Mouse (Mus musculus): ENCODE data around the gene Sit1. TPM values are rescaled to one million over a fixed set of nuclear protein-coding genes. Genes with fewer than 3 reads are reported as not detected.

The Sit1 gene
- total RNA-seq (2017): not detected in 2 replicates

GRCm38 (mm10) chr4:43483535-43484091 is at the start of gene Sit1:
Sit1 (minus strand) TSS chr4:43483734.
- no peak for ATAC-seq (replicated peaks in 1 of 2; ENCODE audit: insufficient read depth in 1 of 2, low FRiP score in 2 of 2, low TSS enrichment in 1 of 2, low read depth in 1 of 2, poor library complexity in 2 of 2, severe bottlenecking in 2 of 2)

DNA sequence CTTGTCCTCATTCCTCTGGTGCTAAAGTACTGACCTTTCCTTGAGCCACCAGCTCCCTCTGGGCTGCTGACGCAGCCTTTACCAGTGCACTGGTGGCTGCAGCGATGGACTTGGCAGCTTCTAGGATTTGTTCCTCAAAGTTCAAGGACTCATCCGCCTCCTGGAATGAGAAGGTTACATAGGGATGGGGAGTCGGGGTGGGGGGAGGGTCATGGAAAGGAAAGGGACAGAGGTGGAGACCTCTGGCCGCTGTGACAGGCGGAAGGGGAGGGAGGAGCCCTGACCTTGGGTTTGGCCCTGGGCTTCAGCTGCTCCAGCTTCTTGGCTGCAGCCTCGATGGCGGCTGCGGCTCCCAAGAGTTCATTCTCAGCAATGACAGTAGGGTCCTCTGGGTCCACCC is 49.7 kb upstream of the Sit1 start:
- ATAC-seq (replicated peaks in 1 of 2; ENCODE audit: insufficient read depth in 1 of 2, low FRiP score in 2 of 2, low TSS enrichment in 1 of 2, low read depth in 1 of 2, poor library complexity in 2 of 2, severe bottlenecking in 2 of 2): no peak

- peak; percentile 52 to 77 for ATAC-seq (replicated peaks in 1 of 2; ENCODE audit: insufficient read depth in 1 of 2, low FRiP score in 2 of 2, low TSS enrichment in 1 of 2, low read depth in 1 of 2, poor library complexity in 2 of 2, severe bottlenecking in 2 of 2)
Measured at GRCm38 (mm10) chr4:43530581-43530980, 47.0 kb upstream of the Sit1 start.

DNA sequence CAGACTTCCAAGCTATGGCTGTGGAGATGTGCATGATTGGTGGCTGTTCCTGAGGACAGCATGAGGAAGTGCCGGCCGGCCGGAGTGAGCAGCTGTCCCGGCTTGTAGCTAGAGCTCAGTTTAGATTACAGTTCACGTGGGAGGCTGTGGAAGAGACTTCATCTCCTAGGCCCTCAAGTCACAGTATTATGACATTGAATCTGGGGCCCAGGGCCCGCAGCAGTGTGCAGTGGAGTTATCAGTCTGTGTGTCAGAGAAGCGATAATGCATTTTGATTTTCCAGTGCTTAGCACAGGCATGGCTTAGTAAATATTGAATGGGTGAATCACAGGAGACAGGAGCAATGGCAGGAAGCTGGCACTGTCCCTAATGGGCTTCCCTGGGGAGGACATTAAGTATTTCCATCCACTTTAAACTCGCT is 46.6 kb upstream of the Sit1 start:
- 0 out of 4 replicates have a peak, but pooled peaks of 1 of the 2 experiments have one; percentile 19 for ATAC-seq (replicated peaks in 1 of 2; ENCODE audit: insufficient read depth in 1 of 2, low FRiP score in 2 of 2, low TSS enrichment in 1 of 2, low read depth in 1 of 2, poor library complexity in 2 of 2, severe bottlenecking in 2 of 2)

- no peak for ATAC-seq (replicated peaks in 1 of 2; ENCODE audit: insufficient read depth in 1 of 2, low FRiP score in 2 of 2, low TSS enrichment in 1 of 2, low read depth in 1 of 2, poor library complexity in 2 of 2, severe bottlenecking in 2 of 2)
Measured at GRCm38 (mm10) chr4:43528487-43528886, 45.0 kb upstream of the Sit1 start.

- no peak for ATAC-seq (replicated peaks in 1 of 2; ENCODE audit: insufficient read depth in 1 of 2, low FRiP score in 2 of 2, low TSS enrichment in 1 of 2, low read depth in 1 of 2, poor library complexity in 2 of 2, severe bottlenecking in 2 of 2)
Measured at GRCm38 (mm10) chr4:43527880-43528279, 44.3 kb upstream of the Sit1 start.

- peak; percentile 66 to 71 for ATAC-seq (replicated peaks in 1 of 2; ENCODE audit: insufficient read depth in 1 of 2, low FRiP score in 2 of 2, low TSS enrichment in 1 of 2, low read depth in 1 of 2, poor library complexity in 2 of 2, severe bottlenecking in 2 of 2)
Measured at GRCm38 (mm10) chr4:43519956-43520355, 36.4 kb upstream of the Sit1 start.

- ATAC-seq (replicated peaks in 1 of 2; ENCODE audit: insufficient read depth in 1 of 2, low FRiP score in 2 of 2, low TSS enrichment in 1 of 2, low read depth in 1 of 2, poor library complexity in 2 of 2, severe bottlenecking in 2 of 2): no peak
Measured at GRCm38 (mm10) chr4:43519551-43519950, 36.0 kb upstream of the Sit1 start.

DNA sequence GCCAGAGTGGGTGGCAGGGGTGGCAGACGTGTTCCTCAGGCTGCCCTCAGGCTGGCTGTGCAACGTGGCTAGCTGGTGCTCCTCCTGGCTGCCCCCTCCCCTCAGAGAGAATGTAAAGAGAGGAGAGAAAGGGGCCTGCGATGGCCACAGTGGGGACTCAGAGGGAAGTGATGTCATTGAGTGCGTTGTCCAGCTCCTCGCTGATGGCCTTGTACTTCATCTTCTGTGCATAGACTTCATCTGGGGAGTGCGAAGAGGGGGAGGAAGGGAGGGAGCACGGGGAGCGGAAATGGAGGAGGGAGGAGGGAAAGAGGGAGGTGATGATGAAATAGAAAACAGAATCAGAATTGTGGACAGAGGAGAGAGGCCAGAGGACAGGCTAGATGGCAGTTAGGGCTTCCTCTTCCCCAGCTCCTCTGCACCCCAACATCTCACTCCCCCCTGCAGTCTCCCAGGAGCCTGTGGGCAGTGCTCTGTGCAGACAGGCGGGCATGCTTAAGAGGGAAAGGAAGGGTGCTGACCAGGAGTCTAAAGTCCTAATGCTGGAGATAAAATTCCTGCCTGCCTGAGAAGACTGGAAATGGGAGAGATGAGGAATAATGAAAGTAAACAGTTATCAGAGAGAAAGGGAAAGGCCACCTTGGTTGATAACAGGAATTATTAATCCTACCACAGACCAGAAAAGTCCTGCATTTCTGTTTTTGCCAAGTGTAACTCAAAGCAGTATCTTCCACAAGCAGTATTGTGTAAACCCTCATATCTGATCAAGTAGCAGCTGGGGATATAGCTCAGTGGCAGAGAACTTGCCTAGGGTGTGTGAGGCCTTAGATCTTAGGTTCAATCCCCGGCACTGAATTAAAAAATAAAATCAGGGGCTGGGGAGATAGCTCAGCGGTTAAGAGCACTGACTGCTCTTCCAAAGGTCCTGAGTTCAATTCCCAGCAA is 32.5 kb upstream of the Sit1 start:
- ATAC-seq (replicated peaks in 1 of 2; ENCODE audit: insufficient read depth in 1 of 2, low FRiP score in 2 of 2, low TSS enrichment in 1 of 2, low read depth in 1 of 2, poor library complexity in 2 of 2, severe bottlenecking in 2 of 2): no peak; a peak in 1 of 4 replicates

GRCm38 (mm10) chr4:43513791-43514190 is 30.3 kb upstream of the Sit1 start:
- no peak for ATAC-seq (replicated peaks in 1 of 2; ENCODE audit: insufficient read depth in 1 of 2, low FRiP score in 2 of 2, low TSS enrichment in 1 of 2, low read depth in 1 of 2, poor library complexity in 2 of 2, severe bottlenecking in 2 of 2)

GRCm38 (mm10) chr4:43513300-43513699 is 29.8 kb upstream of the Sit1 start:
- ATAC-seq (replicated peaks in 1 of 2; ENCODE audit: insufficient read depth in 1 of 2, low FRiP score in 2 of 2, low TSS enrichment in 1 of 2, low read depth in 1 of 2, poor library complexity in 2 of 2, severe bottlenecking in 2 of 2): no peak

DNA sequence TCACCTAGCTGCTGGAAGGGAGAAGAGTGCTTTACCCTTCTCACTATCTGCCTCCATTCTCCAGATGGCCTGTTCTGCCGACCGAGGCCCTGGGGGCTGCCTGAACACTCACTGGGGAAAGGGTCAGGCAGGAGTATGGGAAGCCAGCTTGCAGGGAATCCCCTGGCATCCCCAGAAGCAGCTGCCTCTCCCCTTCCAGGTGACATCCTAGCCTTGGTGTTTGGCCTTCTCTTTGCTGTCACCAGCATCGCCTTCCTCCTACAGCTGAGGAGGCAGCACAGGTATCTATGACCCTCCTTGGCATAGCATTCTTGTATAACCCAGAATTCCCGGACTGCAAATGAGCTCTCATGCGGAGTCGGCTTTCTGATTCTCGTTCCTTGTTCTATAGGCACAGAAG is 29.1 kb upstream of the Sit1 start:
- no peak for ATAC-seq (replicated peaks in 1 of 2; ENCODE audit: insufficient read depth in 1 of 2, low FRiP score in 2 of 2, low TSS enrichment in 1 of 2, low read depth in 1 of 2, poor library complexity in 2 of 2, severe bottlenecking in 2 of 2)

DNA sequence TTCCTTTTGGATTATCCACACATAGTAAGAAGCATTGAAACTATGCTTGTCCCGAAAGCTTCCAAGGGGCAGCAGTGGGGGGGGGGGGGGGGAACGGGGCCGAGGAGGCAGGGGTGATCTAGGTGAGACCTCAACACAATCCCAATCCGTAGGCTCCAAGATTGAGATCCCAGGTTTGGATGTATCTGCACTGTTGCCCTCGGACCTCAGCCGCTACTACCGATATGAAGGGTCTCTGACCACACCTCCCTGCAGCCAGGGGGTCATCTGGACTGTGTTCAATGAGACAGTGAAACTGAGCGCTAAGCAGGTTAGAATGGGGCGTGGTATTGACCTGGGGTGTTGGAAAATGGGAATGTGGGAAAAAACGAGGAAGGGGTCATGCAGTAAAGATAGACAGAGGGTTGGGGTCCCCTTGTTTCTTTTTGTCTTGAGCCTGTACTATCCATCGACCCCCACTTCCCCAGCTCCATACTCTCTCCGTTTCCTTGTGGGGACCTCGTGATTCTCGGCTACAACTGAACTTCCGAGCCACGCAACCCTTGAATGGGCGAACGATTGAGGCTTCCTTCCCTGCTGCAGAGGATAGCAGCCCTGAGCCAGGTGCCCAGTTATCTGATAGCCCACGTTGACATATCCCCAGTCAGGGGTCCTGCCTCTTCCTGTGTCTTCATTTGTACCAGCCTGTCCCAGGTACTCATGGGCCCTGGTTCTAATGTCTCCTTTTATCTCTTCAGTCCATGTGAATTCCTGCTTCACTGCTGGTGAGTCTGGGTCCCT is 28.3 kb upstream of the Sit1 start:
- ATAC-seq (replicated peaks in 1 of 2; ENCODE audit: insufficient read depth in 1 of 2, low FRiP score in 2 of 2, low TSS enrichment in 1 of 2, low read depth in 1 of 2, poor library complexity in 2 of 2, severe bottlenecking in 2 of 2): no peak

DNA sequence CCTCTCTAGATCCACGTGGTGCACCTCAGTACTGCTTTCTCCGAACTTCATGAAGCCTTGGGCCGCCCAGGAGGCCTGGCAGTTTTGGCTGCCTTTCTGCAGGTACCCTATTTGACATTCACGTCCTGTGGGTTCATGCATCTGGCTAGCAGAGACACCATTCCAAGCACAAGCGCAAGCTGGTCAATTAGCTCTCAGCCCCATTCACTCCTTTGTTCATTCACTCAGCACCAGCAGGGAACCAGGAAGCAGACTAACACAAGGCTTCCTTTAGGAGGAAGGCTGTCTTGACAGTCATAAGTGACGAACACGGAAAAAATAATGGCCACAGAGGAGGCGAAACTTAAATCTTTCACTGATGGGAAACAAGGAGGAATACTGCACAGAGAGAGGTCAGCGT is 25.6 kb upstream of the Sit1 start:
- ATAC-seq (replicated peaks in 1 of 2; ENCODE audit: insufficient read depth in 1 of 2, low FRiP score in 2 of 2, low TSS enrichment in 1 of 2, low read depth in 1 of 2, poor library complexity in 2 of 2, severe bottlenecking in 2 of 2): peak in 1 of 2 experiments; percentile 27; a peak in 1 of 4 replicates

GRCm38 (mm10) chr4:43508666-43508997 is 25.1 kb upstream of the Sit1 start:
- peak; percentile 92 for ATAC-seq (replicated peaks in 1 of 2; ENCODE audit: insufficient read depth in 1 of 2, low FRiP score in 2 of 2, low TSS enrichment in 1 of 2, low read depth in 1 of 2, poor library complexity in 2 of 2, severe bottlenecking in 2 of 2)

- peak in 1 of 2 experiments; percentile 3; a peak in 1 of 4 replicates for ATAC-seq (replicated peaks in 1 of 2; ENCODE audit: insufficient read depth in 1 of 2, low FRiP score in 2 of 2, low TSS enrichment in 1 of 2, low read depth in 1 of 2, poor library complexity in 2 of 2, severe bottlenecking in 2 of 2)
Measured at GRCm38 (mm10) chr4:43507938-43508665, 24.6 kb upstream of the Sit1 start.

- ATAC-seq (replicated peaks in 1 of 2; ENCODE audit: insufficient read depth in 1 of 2, low FRiP score in 2 of 2, low TSS enrichment in 1 of 2, low read depth in 1 of 2, poor library complexity in 2 of 2, severe bottlenecking in 2 of 2): no peak
Measured at GRCm38 (mm10) chr4:43506536-43507185, 23.1 kb upstream of the Sit1 start, which contains the start of gene Car9. Car9 (plus strand) TSS chr4:43506966.
